Mouse (Mus musculus): ENCODE measurements at regions not wholly inside any gene's neighbourhood (a gene's known extent, or its start where the extent isn't known, plus 50 kb on each side); places are given as distances from the start of the nearest gene placed in this dataset.
A peak's percentile ranks its signal among the peaks of the same experiment; 100 is the strongest.

DNA sequence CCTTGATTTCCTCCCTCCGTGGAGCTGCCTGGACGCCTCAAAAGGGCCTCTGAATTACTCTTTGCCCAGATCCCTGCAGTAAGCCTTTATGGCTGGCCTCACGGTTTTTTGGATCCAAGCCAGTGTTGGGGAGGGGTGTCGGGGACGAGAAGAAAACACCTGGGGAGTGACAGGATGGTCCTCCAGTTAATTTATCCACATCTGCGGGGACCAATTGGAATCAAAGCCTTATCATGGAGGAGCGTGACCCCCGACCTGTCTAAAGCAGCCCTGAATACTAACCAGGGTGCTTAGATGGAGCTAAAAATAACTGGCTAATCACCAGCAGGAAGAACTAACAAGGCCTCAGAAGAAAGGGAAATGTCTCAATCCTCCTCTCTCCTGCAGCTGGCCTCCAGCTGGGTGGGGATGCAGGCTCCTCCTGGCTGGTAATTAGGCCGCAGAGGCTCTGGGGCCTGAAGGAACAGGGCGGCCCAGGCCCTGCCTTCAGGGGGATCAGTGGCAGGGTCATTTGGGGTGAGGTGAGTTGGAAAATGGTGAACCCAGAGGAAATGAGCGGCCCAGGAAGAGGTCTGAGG lies 107.2 kb upstream of the Atp1a1 start:
- no peaks in the 10 kb centered on the region for H3K36me3 ChIP-seq
- no peak overlapping the region for H3K4me3 ChIP-seq
- H3K27me3 ChIP-seq: no peaks in the 10 kb centered on the region
- 14% methylated on average over 11 of the region's 11 CpGs for WGBS
- H3K9ac ChIP-seq: no peak overlapping the region
- peak overlapping the region; percentile 62 for H3K27ac ChIP-seq
- peaks cover 32% of the 10 kb centered on the region for H3K4me1 ChIP-seq
- ATAC-seq (ENCODE audit: low FRiP score): 0 out of 2 replicates have a peak, but pooled peaks have one; percentile 54
- H3K4me2 ChIP-seq (replicated peaks): no peak overlapping the region
- H3K9me3 ChIP-seq (replicated peaks): no peaks in the 10 kb centered on the region

GRCm38 (mm10) chr3:101709379-101709970 lies 105.0 kb upstream of the Atp1a1 start:
- no peak overlapping the region for H3K27ac ChIP-seq
- no peaks in the 10 kb centered on the region for H3K9me3 ChIP-seq (replicated peaks)
- no peak for ATAC-seq (ENCODE audit: low FRiP score)
- peaks cover 32% of the 10 kb centered on the region for H3K4me1 ChIP-seq
- H3K27me3 ChIP-seq: no peaks in the 10 kb centered on the region
- 83% methylated on average over 12 of the region's 12 CpGs for WGBS
- H3K4me3 ChIP-seq: no peak overlapping the region
- H3K36me3 ChIP-seq: no peaks in the 10 kb centered on the region
- H3K4me2 ChIP-seq (replicated peaks): no peak overlapping the region
- H3K9ac ChIP-seq: no peak overlapping the region

- no peaks in the 10 kb centered on the region for H3K9me3 ChIP-seq (replicated peaks)
- H3K4me3 ChIP-seq: no peak overlapping the region
- H3K27me3 ChIP-seq: no peaks in the 10 kb centered on the region
- no peak overlapping the region for H3K9ac ChIP-seq
- no peak for ATAC-seq (ENCODE audit: low FRiP score)
- H3K27ac ChIP-seq: no peak overlapping the region
- WGBS: 72% methylated on average over 8 of the region's 8 CpGs
- peaks cover 32% of the 10 kb centered on the region for H3K4me1 ChIP-seq
- H3K36me3 ChIP-seq: no peaks in the 10 kb centered on the region
- no peak overlapping the region for H3K4me2 ChIP-seq (replicated peaks)
Observed at GRCm38 (mm10) chr3:101708821-101709220, 104.3 kb upstream of the Atp1a1 start.

GRCm38 (mm10) chr3:101704919-101705318 lies 100.4 kb upstream of the Atp1a1 start:
- no peak overlapping the region for H3K4me3 ChIP-seq
- peaks cover 19% of the 10 kb centered on the region for H3K4me1 ChIP-seq
- no peaks in the 10 kb centered on the region for H3K9me3 ChIP-seq (replicated peaks)
- no peaks in the 10 kb centered on the region for H3K27me3 ChIP-seq
- ATAC-seq (ENCODE audit: low FRiP score): no peak
- WGBS: 77% methylated on average over 9 of the region's 9 CpGs
- H3K4me2 ChIP-seq (replicated peaks): no peak overlapping the region
- H3K9ac ChIP-seq: no peak overlapping the region
- H3K36me3 ChIP-seq: no peaks in the 10 kb centered on the region
- H3K27ac ChIP-seq: no peak overlapping the region

DNA sequence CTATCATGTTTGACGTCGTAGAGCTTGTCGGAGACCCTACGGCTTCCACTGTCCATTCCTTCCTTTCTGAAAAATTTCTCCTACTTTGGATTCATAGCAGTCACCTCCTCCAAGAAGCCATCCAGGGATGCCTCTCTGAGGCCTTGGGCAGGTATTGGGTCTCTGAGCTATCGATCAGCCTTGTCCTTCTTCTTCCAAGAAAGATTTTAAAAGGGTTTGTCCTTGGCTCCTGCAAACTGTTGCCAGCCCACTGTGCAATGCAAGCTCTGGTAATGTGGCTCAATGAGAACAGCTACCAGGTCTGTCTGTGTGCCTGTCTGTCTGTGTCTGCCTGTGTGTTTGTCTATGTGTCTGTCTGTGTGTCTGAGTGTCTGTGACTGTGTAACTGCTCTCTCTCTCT lies 99.8 kb upstream of the Atp1a1 start:
- H3K4me3 ChIP-seq: no peak overlapping the region
- H3K36me3 ChIP-seq: no peaks in the 10 kb centered on the region
- peaks cover 19% of the 10 kb centered on the region for H3K4me1 ChIP-seq
- WGBS: 90% methylated on average over 5 of the region's 5 CpGs
- no peak overlapping the region for H3K9ac ChIP-seq
- no peak overlapping the region for H3K4me2 ChIP-seq (replicated peaks)
- H3K27me3 ChIP-seq: no peaks in the 10 kb centered on the region
- H3K9me3 ChIP-seq (replicated peaks): no peaks in the 10 kb centered on the region
- no peak for ATAC-seq (ENCODE audit: low FRiP score)
- no peak overlapping the region for H3K27ac ChIP-seq

- Histone ChIP-seq H3K4me2 (replicated peaks) (no peak overlapping the region), H3K4me3 (no peak overlapping the region), H3K9ac (no peak overlapping the region), H3K27ac (peak overlapping the region; percentile 55), H3K36me3 (no peaks in the 10 kb centered on the region), H3K9me3 (replicated peaks) (no peaks in the 10 kb centered on the region), H3K27me3 (no peaks in the 10 kb centered on the region), H3K4me1 (peaks cover 14% of the 10 kb centered on the region)
- peak; percentile 89 for ATAC-seq (ENCODE audit: low FRiP score)
- WGBS: 7% methylated on average over 1 of the region's 1 CpGs
Observed at GRCm38 (mm10) chr3:101701763-101702173, 97.3 kb upstream of the Atp1a1 start.

DNA sequence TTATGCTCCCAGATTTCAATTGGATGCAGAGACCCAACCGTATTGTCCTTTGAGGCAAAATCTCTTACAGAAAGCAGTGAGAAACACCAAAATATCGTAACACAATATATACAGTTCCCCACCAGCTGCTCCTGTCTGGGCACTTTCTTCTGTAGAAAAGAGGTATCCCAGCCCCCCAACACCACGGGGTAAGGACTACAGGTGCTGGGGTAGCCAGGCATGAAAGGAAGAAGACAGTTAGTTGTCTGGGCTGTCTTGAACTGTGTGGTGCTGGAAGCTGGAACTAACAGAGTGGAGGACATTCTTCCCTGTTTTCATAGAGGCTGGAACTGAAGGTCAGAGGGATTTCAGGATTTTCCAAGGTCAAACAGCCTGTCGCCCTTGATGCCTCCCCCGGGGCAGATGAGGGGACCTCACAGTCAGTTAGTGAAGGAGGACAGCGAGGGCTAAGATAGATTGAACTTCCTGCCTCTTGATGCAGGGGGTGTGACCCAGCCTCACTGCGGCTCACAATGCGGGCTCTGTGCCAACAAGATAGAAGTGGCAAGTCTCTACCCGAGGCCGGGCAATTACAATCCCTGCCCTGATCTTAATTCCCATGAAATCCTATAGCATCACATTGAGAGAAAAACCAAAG lies 96.6 kb upstream of the Atp1a1 start:
- WGBS: 55% methylated on average over 10 of the region's 10 CpGs

GRCm38 (mm10) chr3:101699929-101700681 lies 95.6 kb upstream of the Atp1a1 start:
- Histone ChIP-seq H3K4me2 (replicated peaks) (no peak overlapping the region), H3K4me1 (peaks cover 14% of the 10 kb centered on the region), H3K27me3 (no peaks in the 10 kb centered on the region), H3K36me3 (no peaks in the 10 kb centered on the region), H3K27ac (no peak overlapping the region), H3K9ac (no peak overlapping the region), H3K9me3 (replicated peaks) (no peaks in the 10 kb centered on the region), H3K4me3 (no peak overlapping the region)
- no peak for ATAC-seq (ENCODE audit: low FRiP score)
- WGBS: 77% methylated on average over 12 of the region's 12 CpGs

More for the DNA sequence above, 96.6 kb upstream of the Atp1a1 start:
- peak; percentile 81 for ATAC-seq (ENCODE audit: low FRiP score)
- H3K4me2 ChIP-seq (replicated peaks): no peak overlapping the region
- H3K27ac ChIP-seq: peak overlapping the region; percentile 55
- no peak overlapping the region for H3K4me3 ChIP-seq
- no peaks in the 10 kb centered on the region for H3K36me3 ChIP-seq
- H3K4me1 ChIP-seq: peaks cover 14% of the 10 kb centered on the region
- no peaks in the 10 kb centered on the region for H3K9me3 ChIP-seq (replicated peaks)
- H3K9ac ChIP-seq: no peak overlapping the region
- no peaks in the 10 kb centered on the region for H3K27me3 ChIP-seq

- 85% methylated on average over 2 of the region's 2 CpGs for WGBS
- Histone ChIP-seq H3K27me3 (no peaks in the 10 kb centered on the region), H3K4me1 (peaks cover 10% of the 10 kb centered on the region), H3K27ac (no peak overlapping the region), H3K36me3 (no peaks in the 10 kb centered on the region), H3K9me3 (replicated peaks) (no peaks in the 10 kb centered on the region), H3K4me3 (no peak overlapping the region), H3K4me2 (replicated peaks) (no peak overlapping the region), H3K9ac (no peak overlapping the region)
- ATAC-seq (ENCODE audit: low FRiP score): no peak
Observed at GRCm38 (mm10) chr3:101696832-101697231, 92.3 kb upstream of the Atp1a1 start.

DNA sequence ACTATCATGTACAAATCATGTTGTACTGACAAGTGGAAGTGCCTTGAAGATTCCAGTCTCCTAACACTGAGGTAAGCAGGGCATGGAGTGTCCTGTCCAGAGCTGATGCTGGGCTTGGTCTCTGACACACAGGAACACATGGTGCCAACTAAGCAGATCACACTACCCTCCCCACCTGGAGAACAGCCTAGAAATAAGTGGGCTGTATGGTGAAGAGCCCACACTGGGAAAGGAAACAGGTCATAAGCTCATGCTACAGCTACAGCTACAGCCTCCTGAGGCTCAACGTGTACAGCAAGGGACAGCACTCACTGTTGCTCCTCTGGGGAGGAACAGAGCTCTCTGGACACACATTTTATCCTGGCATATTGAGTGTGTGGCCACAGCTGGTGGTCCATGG lies 89.8 kb upstream of the Atp1a1 start:
- Histone ChIP-seq H3K27me3 (no peaks in the 10 kb centered on the region), H3K4me2 (replicated peaks) (no peak overlapping the region), H3K36me3 (no peaks in the 10 kb centered on the region), H3K4me1 (no peaks in the 10 kb centered on the region), H3K9me3 (replicated peaks) (no peaks in the 10 kb centered on the region), H3K4me3 (no peak overlapping the region), H3K9ac (no peak overlapping the region), H3K27ac (no peak overlapping the region)
- no peak for ATAC-seq (ENCODE audit: low FRiP score)
- WGBS: 76% methylated on average over 1 of the region's 1 CpGs

GRCm38 (mm10) chr3:101691937-101692604 lies 87.6 kb upstream of the Atp1a1 start:
- no peaks in the 10 kb centered on the region for H3K36me3 ChIP-seq
- H3K4me2 ChIP-seq (replicated peaks): no peak overlapping the region
- no peak for ATAC-seq (ENCODE audit: low FRiP score)
- H3K4me1 ChIP-seq: no peaks in the 10 kb centered on the region
- H3K9ac ChIP-seq: no peak overlapping the region
- no peaks in the 10 kb centered on the region for H3K27me3 ChIP-seq
- H3K27ac ChIP-seq: no peak overlapping the region
- WGBS: 82% methylated on average over 8 of the region's 8 CpGs
- no peaks in the 10 kb centered on the region for H3K9me3 ChIP-seq (replicated peaks)
- no peak overlapping the region for H3K4me3 ChIP-seq

DNA sequence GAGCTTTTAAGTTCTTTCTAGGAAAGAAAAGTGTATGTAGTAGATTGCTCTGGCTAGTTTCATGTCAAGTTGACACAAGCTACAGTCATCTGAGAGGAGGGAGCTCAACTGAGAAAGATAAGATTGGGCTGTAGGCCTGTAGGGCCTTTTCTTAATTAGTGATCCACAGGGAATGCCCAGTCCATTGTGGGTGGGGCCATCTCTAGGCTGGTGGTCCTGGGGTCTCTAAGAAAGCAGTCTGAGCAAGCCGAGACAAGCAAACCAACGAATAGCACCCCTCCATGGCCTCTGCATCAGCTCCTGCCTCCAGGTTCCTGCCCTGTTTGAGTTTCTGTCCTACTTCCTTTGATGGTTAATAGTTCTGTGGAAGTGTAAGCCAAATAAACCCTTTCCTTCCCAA lies 86.3 kb upstream of the Atp1a1 start:
- no peaks in the 10 kb centered on the region for H3K36me3 ChIP-seq
- no peak for ATAC-seq (ENCODE audit: low FRiP score)
- H3K9ac ChIP-seq: no peak overlapping the region
- 56% methylated on average over 2 of the region's 2 CpGs for WGBS
- no peak overlapping the region for H3K4me3 ChIP-seq
- H3K4me1 ChIP-seq: no peaks in the 10 kb centered on the region
- H3K4me2 ChIP-seq (replicated peaks): no peak overlapping the region
- no peaks in the 10 kb centered on the region for H3K27me3 ChIP-seq
- no peak overlapping the region for H3K27ac ChIP-seq
- no peaks in the 10 kb centered on the region for H3K9me3 ChIP-seq (replicated peaks)
